Mouse (Mus musculus) myocyte (in vitro differentiated cells): Measurements from ENCODE around the gene D930048N14Rik. TPM values are rescaled to one million over a fixed set of nuclear protein-coding genes. Genes with fewer than 3 reads are reported as not detected.
"Not testable (repeated sequence)": the region's sequence is repeated elsewhere in the genome, so short reads cannot be mapped to it uniquely, and the experiment has no call there.

ENCODE experiments used
- H3K27me3 ChIP-seq: one replicate; pipeline ENCODE4 v1.6.1; 2011; ENCODE audit not compliant: control insufficient read depth, insufficient read depth, insufficient read length
- H3K36me3 ChIP-seq: one replicate; pipeline ENCODE4 v1.6.1; 2011; ENCODE audit not compliant: control insufficient read depth, insufficient read depth
- H3K4me2 ChIP-seq: one replicate; pipeline ENCODE4 v1.6.1; 2011; ENCODE audit warnings: low read depth, control low read depth
- H3K4me3 ChIP-seq: one replicate; pipeline ENCODE4 v1.5.1; 2011; ENCODE audit warnings: mild to moderate bottlenecking, control low read depth, moderate library complexity
- H3K79me2 ChIP-seq: one replicate; pipeline ENCODE4 v1.6.1; 2011; ENCODE audit not compliant: control insufficient read depth, insufficient read depth
- H3ac ChIP-seq: one replicate; pipeline ENCODE4 v1.6.1; 2011; ENCODE audit not compliant: control insufficient read depth, insufficient read length
- CEBPB ChIP-seq: IDR thresholded peaks from 2 replicates; pipeline ENCODE4 v1.6.1; 2011; ENCODE audit warnings: mild to moderate bottlenecking, moderate library complexity; ENCODE audit not compliant: poor library complexity, insufficient read depth, severe bottlenecking
- E2F4 ChIP-seq: IDR thresholded peaks from one replicate; pipeline ENCODE4 v1.6.1; 2011; ENCODE audit warnings: mild to moderate bottlenecking, control low read depth, moderate library complexity; ENCODE audit not compliant: insufficient read depth
- MAX ChIP-seq: IDR thresholded peaks from one replicate; pipeline ENCODE4 v1.6.1; 2011; ENCODE audit warnings: low read depth, mild to moderate bottlenecking, control low read depth
- MYOD1 ChIP-seq, 3 experiments: IDR thresholded peaks; one replicate each; pipeline ENCODE4 v1.6.1; 2011; ENCODE audit warnings: control low read depth in 2 of 3, low read depth in 2 of 3, mild to moderate bottlenecking in 2 of 3, moderate library complexity in 1 of 3; ENCODE audit not compliant: insufficient read length in 2 of 3, control insufficient read depth in 1 of 3
- MYOG ChIP-seq, 3 experiments: IDR thresholded peaks; one replicate each; pipeline ENCODE4 v1.6.1; 2011; ENCODE audit warnings: control low read depth in 2 of 3, low read depth in 2 of 3, mild to moderate bottlenecking in 2 of 3; ENCODE audit not compliant: insufficient read length in 2 of 3, control insufficient read depth in 1 of 3, insufficient read depth in 1 of 3
- POLR2A ChIP-seq: IDR thresholded peaks from one replicate; pipeline ENCODE4 v1.6.1; 2011; ENCODE audit warnings: low read depth, mild to moderate bottlenecking, control low read depth, moderate library complexity; ENCODE audit not compliant: insufficient read length
- POLR2AphosphoS2 ChIP-seq: IDR thresholded peaks from one replicate; pipeline ENCODE4 v1.6.1; 2011; ENCODE audit warnings: low read depth, control low read depth; ENCODE audit not compliant: insufficient read length
- REST ChIP-seq: IDR thresholded peaks from one replicate; pipeline ENCODE4 v1.6.1; 2011; ENCODE audit warnings: mild to moderate bottlenecking, control low read depth, moderate library complexity; ENCODE audit not compliant: insufficient read depth, insufficient read length
- SRF ChIP-seq: IDR thresholded peaks from one replicate; pipeline ENCODE4 v1.6.1; 2011; ENCODE audit warnings: low read depth; ENCODE audit not compliant: control insufficient read depth, insufficient read length
- TCF12 ChIP-seq: IDR thresholded peaks from one replicate; pipeline ENCODE4 v1.6.1; 2011; ENCODE audit warnings: mild to moderate bottlenecking, control low read depth; ENCODE audit not compliant: poor library complexity, insufficient read depth, severe bottlenecking
- TCF3 ChIP-seq: IDR thresholded peaks from one replicate; pipeline ENCODE4 v1.6.1; 2011; ENCODE audit warnings: low read depth, control low read depth; ENCODE audit not compliant: insufficient read length
- USF1 ChIP-seq: IDR thresholded peaks from one replicate; pipeline ENCODE4 v1.6.1; 2011; ENCODE audit warnings: low read depth, mild to moderate bottlenecking, control low read depth, moderate library complexity
- polyA plus RNA-seq: library from polyadenylated mRNA; unstranded; fragments of >200 nt; fragmentation: generic; extraction: Trizol; gene quantifications from one replicate; pipeline ENCODE4 v1.2.1, GENCODE M21; 2012; ENCODE audit warnings: missing spikeins

D930048N14Rik gene
- polyA plus RNA-seq, 1 experiment, result 0.25 TPM

- Histone ChIP-seq H3K79me2 (no peaks in the 10 kb centered on the region), H3ac (no peak overlapping the region), H3K36me3 (peaks cover 4% of the 10 kb centered on the region), H3K4me3 (no peak overlapping the region), H3K27me3 (no peaks in the 10 kb centered on the region), H3K4me2 (peak overlapping the region; percentile 37)
- TF ChIP-seq MYOD1 (IDR thresholded peaks at IDR 0.05; ENCODE audit: control insufficient read depth in 1 of 3, insufficient read length in 2 of 3, low read depth in 2 of 3) (peak in 1 of 3 experiments; percentile 18), E2F4 (no peak)
These were observed 18.5 kb upstream of the D930048N14Rik start for GRCm38 (mm10) chr11:51632130-51632753.

GRCm38 (mm10) chr11:51633200-51633599 is 17.6 kb upstream of the D930048N14Rik start:
- not testable (repeated sequence) for H3K27me3 ChIP-seq, H3K4me2 ChIP-seq, H3K36me3 ChIP-seq, H3K79me2 ChIP-seq, H3ac ChIP-seq, H3K4me3 ChIP-seq

- Histone ChIP-seq H3ac (no peak overlapping the region), H3K36me3 (peaks cover 2% of the 10 kb centered on the region), H3K79me2 (no peaks in the 10 kb centered on the region), H3K4me3 (no peak overlapping the region), H3K27me3 (no peaks in the 10 kb centered on the region), H3K4me2 (no peak overlapping the region)
- TF ChIP-seq MAX (no peak), USF1 (no peak), MYOG (IDR thresholded peaks at IDR 0.05; ENCODE audit: control insufficient read depth in 1 of 3, insufficient read depth in 1 of 3, insufficient read length in 2 of 3, low read depth in 2 of 3) (no peak), SRF (no peak), REST (no peak), POLR2A (no peak), POLR2AphosphoS2 (no peak), TCF12 (no peak), MYOD1 (IDR thresholded peaks at IDR 0.05; ENCODE audit: control insufficient read depth in 1 of 3, insufficient read length in 2 of 3, low read depth in 2 of 3) (no peak)
These were observed 17.0 kb upstream of the D930048N14Rik start for GRCm38 (mm10) chr11:51633721-51634120.

- Histone ChIP-seq H3K4me3 (peak overlapping the region; percentile 58), H3K4me2 (peak overlapping the region; percentile 91), H3K27me3 (no peaks in the 10 kb centered on the region), H3K79me2 (no peaks in the 10 kb centered on the region), H3ac (peak overlapping the region; percentile 22), H3K36me3 (no peaks in the 10 kb centered on the region)
- no peak for TF ChIP-seq TCF12
- TF ChIP-seq POLR2AphosphoS2, result no peak
- no peak for TF ChIP-seq MAX
- no peak for TF ChIP-seq MYOD1 (IDR thresholded peaks at IDR 0.05; ENCODE audit: control insufficient read depth in 1 of 3, insufficient read length in 2 of 3, low read depth in 2 of 3)
- no peak for TF ChIP-seq E2F4
- no peak for TF ChIP-seq POLR2A
- no peak for TF ChIP-seq REST
- no peak for TF ChIP-seq USF1
- no peak for TF ChIP-seq MYOG (IDR thresholded peaks at IDR 0.05; ENCODE audit: control insufficient read depth in 1 of 3, insufficient read depth in 1 of 3, insufficient read length in 2 of 3, low read depth in 2 of 3)
- no peak for TF ChIP-seq TCF3
- TF ChIP-seq SRF, result no peak
- no peak for TF ChIP-seq CEBPB
These were observed 15.6 kb upstream of the D930048N14Rik start for GRCm38 (mm10) chr11:51635127-51635524.

- Histone ChIP-seq H3K79me2 (no peaks in the 10 kb centered on the region), H3K36me3 (no peaks in the 10 kb centered on the region), H3ac (peak within 1 kb of the TSS; percentile 22), H3K27me3 (no peaks in the 10 kb centered on the region), H3K4me2 (peak within 1 kb of the TSS; percentile 91), H3K4me3 (peak within 1 kb of the TSS; percentile 58)
- TF ChIP-seq TCF3 (no peak), SRF (no peak), E2F4 (no peak), MAX (no peak), POLR2AphosphoS2 (peak; percentile 88), MYOD1 (IDR thresholded peaks at IDR 0.05; ENCODE audit: control insufficient read depth in 1 of 3, insufficient read length in 2 of 3, low read depth in 2 of 3) (peak in 1 of 3 experiments; percentile 3), POLR2A (peak; percentile 73), CEBPB (no peak), MYOG (IDR thresholded peaks at IDR 0.05; ENCODE audit: control insufficient read depth in 1 of 3, insufficient read depth in 1 of 3, insufficient read length in 2 of 3, low read depth in 2 of 3) (peak in 1 of 3 experiments; percentile 22)
These were observed 15.0 kb upstream of the D930048N14Rik start, which contains the start of gene Rmnd5b for GRCm38 (mm10) chr11:51635525-51636322. TSS of gene Rmnd5b (minus strand) at chr11:51635896.
